Mouse (Mus musculus) kidney, adult 11 months (tissue): ENCODE measurements around the gene Ccnq.
A peak's percentile ranks its signal among the peaks of the same experiment; 100 is the strongest.
"Not testable (repeated sequence)": the region's sequence is repeated elsewhere in the genome, so short reads cannot be mapped to it uniquely, and the experiment has no call there.

ENCODE experiments used
- DNase-seq: peaks from one replicate; pipeline ENCODE4 v3.0.0; 2022

Ccnq gene

GRCm38 (mm10) chr11:78755299-78755698 lies 3.8 kb upstream of the Ccnq start:
- DNase-seq: no peak

GRCm38 (mm10) chr11:78754177-78754576 lies 2.6 kb upstream of the Ccnq start:
- DNase-seq: not testable (repeated sequence)

- no peak for DNase-seq
Observed at GRCm38 (mm10) chr11:78753183-78753582, 1.7 kb upstream of the Ccnq start.

- DNase-seq: no peak
Observed at GRCm38 (mm10) chr11:78751843-78752203, 294 bp upstream of the Ccnq start.

DNA sequence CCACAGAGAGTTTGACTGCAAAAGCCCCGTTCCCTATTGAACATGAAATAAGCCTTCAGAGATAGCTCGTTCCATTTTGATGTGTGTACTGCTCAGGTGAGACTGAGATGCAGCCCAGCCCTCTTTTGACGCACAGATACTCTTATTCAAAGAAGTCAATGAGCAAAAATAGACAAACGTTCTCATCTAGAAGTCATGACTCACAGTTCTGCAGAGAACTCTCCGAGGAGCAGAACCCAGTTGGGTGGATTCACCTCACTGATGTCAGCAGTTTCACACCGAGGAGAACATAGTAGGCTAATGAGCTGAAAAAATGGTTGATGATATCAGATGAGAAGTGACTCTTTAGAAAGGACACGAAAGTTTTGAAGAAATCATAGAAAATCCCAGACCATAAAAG lies 5.3 kb downstream of the Ccnq start:
- no peak for DNase-seq

DNA sequence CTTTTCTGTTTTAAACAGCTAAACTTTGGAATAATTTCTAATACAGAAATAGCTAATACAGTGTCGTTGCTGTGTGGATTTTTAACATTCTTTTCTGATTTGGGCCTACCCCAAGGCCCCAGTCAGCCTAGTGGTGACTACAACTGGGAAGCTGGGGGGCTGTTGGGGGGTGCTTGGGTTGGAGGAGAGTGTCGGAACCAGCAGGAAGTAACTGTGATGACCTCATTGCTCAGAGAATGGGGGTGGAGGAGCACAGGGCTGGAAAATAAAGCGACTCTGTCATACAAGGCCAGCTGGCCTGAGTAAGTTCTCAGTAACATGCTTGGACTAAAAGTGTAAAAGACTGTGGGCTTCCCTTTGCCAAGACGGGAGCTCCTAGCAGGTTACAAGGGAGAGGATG lies 6.1 kb downstream of the Ccnq start:
- peak; percentile 6 for DNase-seq

- no peak for DNase-seq
Observed at GRCm38 (mm10) chr11:78742461-78742860, 9.1 kb downstream of the Ccnq start.

GRCm38 (mm10) chr11:78741958-78742357 lies 9.6 kb downstream of the Ccnq start:
- DNase-seq: no peak

GRCm38 (mm10) chr11:78739361-78739760 lies 12.2 kb downstream of the Ccnq start:
- DNase-seq: no peak

- no peak for DNase-seq
Observed at GRCm38 (mm10) chr11:78736877-78737408, 14.6 kb downstream of the Ccnq start.

- DNase-seq: no peak
Observed at GRCm38 (mm10) chr11:78735168-78735567, 16.4 kb downstream of the Ccnq start.

DNA sequence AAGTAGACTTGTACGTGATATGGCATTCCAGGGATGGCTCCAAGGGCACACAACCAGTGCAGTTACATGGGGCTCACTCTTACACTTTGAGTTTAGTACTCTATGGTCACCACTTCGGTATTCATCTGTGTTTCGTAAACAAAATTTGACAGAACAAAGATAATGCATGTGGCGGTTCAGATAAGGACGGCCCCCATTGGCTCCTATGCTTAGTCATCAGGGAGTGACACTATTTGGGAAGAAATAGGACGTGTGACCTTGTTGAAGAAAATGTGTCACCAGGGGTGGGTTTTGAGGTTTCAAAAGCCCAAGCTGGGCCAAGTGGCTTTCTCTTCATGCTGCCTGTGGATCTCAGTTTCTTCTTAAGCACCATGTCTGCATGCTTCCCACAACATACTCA lies 18.9 kb downstream of the Ccnq start:
- no peak for DNase-seq

- DNase-seq: no peak
Observed at GRCm38 (mm10) chr11:78730902-78731301, 20.6 kb downstream of the Ccnq start.

DNA sequence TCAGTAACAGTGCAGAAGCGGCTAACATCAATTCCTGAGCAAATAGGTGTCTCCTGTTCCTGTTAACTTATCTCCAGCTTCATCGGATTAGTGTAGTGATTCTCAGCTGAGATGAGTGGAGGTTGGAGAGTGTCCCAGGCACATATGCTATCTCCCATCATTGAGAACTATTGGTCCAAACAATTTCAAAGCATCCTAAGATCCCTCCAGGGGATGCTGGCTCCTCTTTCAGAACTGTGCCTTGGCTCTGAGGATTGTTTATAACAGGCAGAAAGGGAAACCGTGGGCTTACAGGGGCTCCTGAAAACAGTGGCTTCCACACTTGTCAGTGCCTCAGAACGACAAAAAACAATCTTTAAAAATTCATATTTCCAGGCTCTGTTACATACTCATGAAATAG lies 23.5 kb downstream of the Ccnq start:
- DNase-seq: no peak

GRCm38 (mm10) chr11:78726366-78726765 lies 25.2 kb downstream of the Ccnq start:
- no peak for DNase-seq

DNA sequence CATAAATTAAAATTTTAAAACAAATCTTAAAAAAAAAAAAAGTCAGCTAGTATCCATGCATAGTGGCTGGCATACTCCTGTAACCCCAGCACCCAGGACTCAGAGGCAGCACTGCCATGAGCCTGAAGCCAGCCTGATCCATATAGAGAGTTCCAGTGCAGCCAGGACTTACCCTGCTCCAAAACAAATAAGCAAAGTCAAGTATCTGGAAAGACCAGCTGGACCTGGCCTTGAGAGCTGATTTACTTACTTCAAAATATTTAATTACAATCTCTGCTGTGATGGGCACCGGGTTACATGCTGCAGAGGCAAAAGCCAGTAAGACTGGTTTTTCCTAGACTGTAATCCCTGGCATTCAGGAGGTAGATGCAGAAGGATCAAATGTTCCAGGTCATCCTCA lies 26.7 kb downstream of the Ccnq start:
- DNase-seq: no peak

GRCm38 (mm10) chr11:78721419-78721818 lies 30.1 kb downstream of the Ccnq start:
- DNase-seq: no peak

DNA sequence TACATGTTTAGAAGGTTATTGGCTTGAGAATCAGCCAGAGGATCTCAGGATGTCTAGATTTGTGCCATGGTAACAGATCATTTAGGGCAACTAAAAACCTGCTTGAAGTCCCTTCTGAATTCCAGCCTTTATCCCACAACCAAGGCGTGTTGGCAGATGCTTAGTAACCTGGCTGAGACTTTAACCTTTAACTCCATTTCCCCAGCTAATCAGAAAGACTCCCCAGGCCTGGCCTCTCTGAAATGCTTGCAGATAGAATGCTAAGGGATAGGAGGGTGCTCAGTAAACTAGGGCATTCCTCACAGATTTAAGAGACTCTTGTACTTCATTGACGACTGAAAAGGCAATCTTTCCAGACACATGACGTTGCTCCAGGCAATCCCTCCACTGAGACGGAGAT lies 33.9 kb downstream of the Ccnq start:
- DNase-seq: no peak

- peak; percentile 38 for DNase-seq
Observed at GRCm38 (mm10) chr11:78708642-78709041, 42.9 kb downstream of the Ccnq start.

GRCm38 (mm10) chr11:78706026-78706425 lies 45.5 kb downstream of the Ccnq start:
- no peak for DNase-seq

- DNase-seq: no peak
Observed at GRCm38 (mm10) chr11:78703085-78703484, 48.4 kb downstream of the Ccnq start.

- DNase-seq: no peak
Observed at GRCm38 (mm10) chr11:78702319-78702718, 49.2 kb downstream of the Ccnq start.
